Mouse (Mus musculus): Measurements from ENCODE around the gene Hist1h3h.
A peak's percentile ranks its signal among the peaks of the same experiment; 100 is the strongest.
"Not testable (repeated sequence)": the region's sequence is repeated elsewhere in the genome, so short reads cannot be mapped to it uniquely, and the experiment has no call there.

DNA sequence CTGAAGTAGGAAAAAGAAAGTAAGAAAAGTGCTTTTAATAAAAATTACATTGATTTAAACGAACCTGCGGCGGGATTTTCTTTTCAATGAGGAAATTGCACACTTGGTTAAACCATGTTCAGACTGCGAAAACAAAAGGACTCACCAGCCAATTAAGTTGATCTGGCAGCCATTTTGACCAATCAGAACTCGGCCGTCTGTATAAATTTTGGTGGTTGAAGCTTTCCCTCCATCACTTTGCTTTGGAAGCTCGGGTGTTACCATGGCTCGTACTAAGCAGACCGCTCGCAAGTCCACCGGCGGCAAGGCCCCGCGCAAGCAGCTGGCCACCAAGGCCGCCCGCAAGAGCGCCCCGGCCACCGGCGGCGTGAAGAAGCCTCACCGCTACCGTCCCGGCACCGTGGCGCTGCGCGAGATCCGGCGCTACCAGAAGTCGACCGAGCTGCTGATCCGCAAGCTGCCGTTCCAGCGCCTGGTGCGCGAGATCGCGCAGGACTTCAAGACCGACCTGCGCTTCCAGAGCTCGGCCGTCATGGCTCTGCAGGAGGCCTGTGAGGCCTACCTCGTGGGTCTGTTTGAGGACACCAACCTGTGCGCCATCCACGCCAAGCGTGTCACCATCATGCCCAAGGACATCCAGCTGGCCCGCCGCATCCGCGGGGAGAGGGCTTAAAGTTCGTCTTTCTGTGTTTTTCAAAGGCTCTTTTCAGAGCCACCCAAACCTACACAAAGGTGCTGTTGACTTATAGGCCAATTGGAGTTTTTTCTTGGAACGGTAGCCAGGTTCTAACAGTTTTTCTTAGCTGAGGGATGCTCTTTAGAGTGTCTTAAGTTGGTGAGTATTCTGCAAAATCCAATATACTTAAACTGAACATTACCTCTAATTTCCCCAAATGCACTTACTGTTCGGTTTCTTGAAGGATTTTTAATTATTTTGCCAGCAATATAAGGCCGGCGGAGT is at the start of gene Hist1h3h:
- TF ChIP-seq CTCF (IDR thresholded peaks at IDR 0.05; ENCODE audit: extremely low read depth, insufficient read length, insufficient replicate concordance, low read depth, low read length), result not testable (repeated sequence)
- TF ChIP-seq POLR2A (IDR thresholded peaks at IDR 0.05; ENCODE audit: low read depth, low read length), result peak; percentile 52; the same call in 1 of the 2 replicates
